Mouse (Mus musculus) midbrain, postnatal 0 days (tissue): Measurements from ENCODE around the gene Adcy4. TPM values are rescaled to one million over a fixed set of nuclear protein-coding genes. Genes with fewer than 3 reads are reported as not detected.

ENCODE experiments used
- ATAC-seq: fragments of 200-750 bp; cut with Nextera tagmentation; 2 replicates; pipeline ENCODE4 v1.8.0; 2017; ENCODE audit warnings: moderate number of reproducible peaks, mild to moderate bottlenecking, moderate TSS enrichment, moderate library complexity; ENCODE audit not compliant: low FRiP score
- DNase-seq: peaks from one replicate; pipeline ENCODE4 v3.0.0-alpha.2; 2015; ENCODE audit warnings: low spot score
- H3K27ac ChIP-seq: fragments of 300-500 bp; sonication (generic); 2 replicates; pipeline ENCODE4 v1.5.1; 2014; ENCODE audit warnings: low read depth, mild to moderate bottlenecking, low read length, mixed read lengths
- H3K27me3 ChIP-seq: fragments of 300-500 bp; sonication (generic); 2 replicates; pipeline ENCODE4 v1.6.1; 2014; ENCODE audit warnings: low read length, control low read depth, mixed read lengths; ENCODE audit not compliant: insufficient read depth
- H3K36me3 ChIP-seq: fragments of 300-500 bp; sonication (generic); 2 replicates; pipeline ENCODE4 v1.6.1; 2014; ENCODE audit warnings: low read length, control low read depth, mixed read lengths; ENCODE audit not compliant: insufficient read depth
- H3K4me1 ChIP-seq: fragments of 300-500 bp; sonication (generic); 2 replicates; pipeline ENCODE4 v1.6.1; 2014; ENCODE audit warnings: mild to moderate bottlenecking, control low read depth, antibody characterized with exemption, low read length, mixed read lengths; ENCODE audit not compliant: insufficient read depth
- H3K4me2 ChIP-seq: fragments of 300-500 bp; sonication (generic); 2 replicates; pipeline ENCODE4 v1.6.1; 2014; ENCODE audit warnings: low read depth, mild to moderate bottlenecking, low read length, mixed read lengths; ENCODE audit not compliant: poor library complexity, severe bottlenecking
- H3K4me3 ChIP-seq: fragments of 300-500 bp; sonication (generic); 2 replicates; pipeline ENCODE4 v1.5.1; 2014; ENCODE audit warnings: low read depth, mild to moderate bottlenecking, low read length, moderate library complexity
- H3K9ac ChIP-seq: fragments of 300-500 bp; sonication (generic); replicated peaks from 2 replicates; pipeline ENCODE4 v1.6.1; 2014; ENCODE audit warnings: mild to moderate bottlenecking, low read length, moderate library complexity, mixed read lengths; ENCODE audit not compliant: poor library complexity, severe bottlenecking
- H3K9me3 ChIP-seq: fragments of 300-500 bp; sonication (generic); 2 replicates; pipeline ENCODE4 v1.6.1; 2016; ENCODE audit warnings: low read length, control low read depth
- CTCF ChIP-seq: IDR thresholded peaks from 2 replicates; pipeline ENCODE4 v1.5.1; 2016; ENCODE audit warnings: antibody characterized with exemption, mild to moderate bottlenecking
- WGBS: fragments of 180-500 bp; shearing (Covaris S2); extraction: QIAGEN DNeasy Blood & Tissue Kit; methylation state at CpG from one replicate; pipeline ENCODE4 v1.1.7; 2014; 5-methylcytosine and 5-hydroxymethylcytosine counted together
- polyA plus RNA-seq: library from polyadenylated mRNA; unstranded; fragments of >200 nt; fragmentation: Nextera tagmentation; extraction: Ambion mirVana; gene quantifications from 2 replicates; pipeline ENCODE4 v1.2.1, GENCODE M21; 2015
- total RNA-seq: library from RNA; depleted of rRNA; stranded (reverse); fragments of >200 nt; gene quantifications from 2 replicates; pipeline ENCODE4 v1.2.3, GENCODE M21; 2014; rRNA removed

The Adcy4 gene
- total RNA-seq (3.6 and 4.0 TPM in 2 replicates), polyA plus RNA-seq (1.7 TPM in 2 replicates)

GRCm38 (mm10) chr14:55783958-55784235 lies at the start of gene Adcy4:
Gene Adcy4 (minus strand): TSS chr14:55784095.
- H3K27me3 ChIP-seq = peaks cover 61% of the 10 kb centered on the region
- 0 out of 2 replicates have a peak, but pooled peaks cover 2% of the 10 kb centered on the region for H3K4me1 ChIP-seq
- no peak for DNase-seq
- peak within 1 kb of the TSS; percentile 25 for H3K4me3 ChIP-seq
- TF ChIP-seq CTCF = no peak
- no peak within 1 kb of the TSS for H3K27ac ChIP-seq
- H3K9me3 ChIP-seq = no peaks in the 10 kb centered on the region
- H3K9ac ChIP-seq = no peak within 1 kb of the TSS
- no peaks in the 10 kb centered on the region for H3K36me3 ChIP-seq
- H3K4me2 ChIP-seq = peak within 1 kb of the TSS; percentile 44
- 2% methylated on average over 13 of the region's 13 CpGs for WGBS
- ATAC-seq = no peak

DNA sequence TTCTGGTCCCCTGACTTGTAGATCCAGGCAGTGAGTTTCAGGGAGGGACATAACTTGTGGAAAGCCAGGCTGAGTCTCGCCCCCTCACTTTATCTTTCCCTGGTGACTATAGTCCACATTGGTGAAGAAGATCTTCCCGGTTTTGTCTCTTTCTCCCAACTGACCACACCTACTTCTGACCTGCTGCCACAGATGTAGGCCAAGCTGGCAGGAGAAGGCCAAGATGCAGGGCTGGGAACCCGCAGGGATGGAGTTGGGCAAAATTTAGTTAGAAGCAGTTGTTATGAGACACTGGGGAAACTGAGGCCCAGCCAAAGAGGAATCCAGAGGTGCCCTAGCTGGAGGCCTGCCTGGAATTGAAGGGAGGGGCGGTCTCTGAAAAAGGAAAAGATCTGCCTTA lies 49.2 kb upstream of the Adcy4 start:
- H3K4me1 ChIP-seq = no peaks in the 10 kb centered on the region
- no peaks in the 10 kb centered on the region for H3K9me3 ChIP-seq
- H3K9ac ChIP-seq = no peak overlapping the region
- no peaks in the 10 kb centered on the region for H3K27me3 ChIP-seq
- H3K4me2 ChIP-seq = no peak overlapping the region
- ATAC-seq (no peak), DNase-seq (no peak)
- TF ChIP-seq CTCF = no peak
- H3K36me3 ChIP-seq = no peaks in the 10 kb centered on the region
- no peak overlapping the region for H3K4me3 ChIP-seq
- 88% methylated on average over 4 of the region's 4 CpGs for WGBS
- no peak overlapping the region for H3K27ac ChIP-seq

DNA sequence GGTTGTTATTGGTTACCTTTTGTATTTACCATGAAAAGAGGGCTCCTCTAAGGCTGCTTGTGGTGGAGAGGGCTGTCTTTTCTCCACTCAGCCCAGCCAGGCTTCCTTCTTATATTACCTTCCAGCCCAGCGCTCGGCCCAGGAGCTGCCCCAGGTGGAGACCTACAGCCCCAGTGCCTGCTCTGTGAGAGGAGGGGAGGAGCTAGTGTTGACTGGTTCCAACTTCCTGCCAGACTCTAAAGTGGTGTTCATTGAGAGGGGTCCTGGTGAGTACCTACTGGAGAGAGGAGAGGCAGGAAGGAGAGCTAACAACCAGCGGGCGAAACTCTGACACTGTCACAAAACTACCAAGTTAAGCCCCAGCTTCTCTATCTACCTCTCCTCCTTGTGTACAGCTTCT lies 46.4 kb upstream of the Adcy4 start:
- H3K9ac ChIP-seq = no peak overlapping the region
- no peak overlapping the region for H3K4me3 ChIP-seq
- no peaks in the 10 kb centered on the region for H3K36me3 ChIP-seq
- H3K27me3 ChIP-seq = peaks cover 6% of the 10 kb centered on the region; the same call in 1 of the 2 replicates
- no peak overlapping the region for H3K27ac ChIP-seq
- no peak for TF ChIP-seq CTCF
- no peaks in the 10 kb centered on the region for H3K9me3 ChIP-seq
- ATAC-seq = no peak
- no peak for DNase-seq
- no peak overlapping the region for H3K4me2 ChIP-seq
- WGBS = 87% methylated on average over 4 of the region's 4 CpGs
- peaks cover 8% of the 10 kb centered on the region; the same call in 1 of the 2 replicates for H3K4me1 ChIP-seq

GRCm38 (mm10) chr14:55829854-55830253 lies 46.0 kb upstream of the Adcy4 start:
- TF ChIP-seq CTCF = no peak
- peaks cover 8% of the 10 kb centered on the region; the same call in 1 of the 2 replicates for H3K27me3 ChIP-seq
- H3K4me1 ChIP-seq = peaks cover 13% of the 10 kb centered on the region; the same call in 1 of the 2 replicates
- no peak for ATAC-seq
- H3K36me3 ChIP-seq = no peaks in the 10 kb centered on the region
- no peak overlapping the region for H3K9ac ChIP-seq
- H3K27ac ChIP-seq = no peak overlapping the region
- no peaks in the 10 kb centered on the region for H3K9me3 ChIP-seq
- no peak overlapping the region for H3K4me2 ChIP-seq
- H3K4me3 ChIP-seq = no peak overlapping the region
- DNase-seq = no peak
- WGBS = 95% methylated on average over 16 of the region's 16 CpGs

DNA sequence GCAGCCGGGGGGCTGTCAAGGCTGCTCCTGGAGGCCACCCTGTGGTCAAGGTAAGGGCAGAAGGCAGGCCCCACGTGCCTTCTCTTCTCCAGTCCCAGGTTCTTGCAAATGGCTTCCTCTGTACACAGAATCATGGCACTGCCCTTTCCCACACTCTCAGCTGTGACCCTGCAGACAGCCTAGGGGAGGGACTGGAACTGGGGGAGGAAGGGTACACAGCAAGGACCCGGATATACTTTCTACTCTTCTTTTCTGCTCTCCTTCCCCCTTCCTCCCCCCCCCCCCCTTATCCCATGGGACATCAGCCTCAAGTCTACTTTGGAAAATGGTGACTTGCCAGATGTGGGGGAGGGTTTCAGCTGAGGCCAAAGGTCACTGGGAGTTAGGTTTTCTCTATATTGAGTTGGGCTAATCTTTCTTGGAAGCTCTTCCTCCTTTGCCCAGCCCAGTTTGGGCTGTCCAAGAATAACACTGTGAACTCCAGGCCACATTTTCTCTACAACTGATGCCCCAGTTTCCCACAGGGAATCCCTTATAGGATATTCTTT lies 44.9 kb upstream of the Adcy4 start:
- Histone ChIP-seq H3K9ac (no peak overlapping the region), H3K36me3 (no peaks in the 10 kb centered on the region), H3K27ac (no peak overlapping the region), H3K27me3 (peaks cover 15% of the 10 kb centered on the region; the same call in 1 of the 2 replicates), H3K4me1 (peaks cover 17% of the 10 kb centered on the region; the same call in 1 of the 2 replicates), H3K4me3 (no peak overlapping the region), H3K9me3 (no peaks in the 10 kb centered on the region), H3K4me2 (no peak overlapping the region)
- no peak for DNase-seq
- no peak for ATAC-seq
- 41% methylated on average over 3 of the region's 3 CpGs for WGBS
- no peak for TF ChIP-seq CTCF

DNA sequence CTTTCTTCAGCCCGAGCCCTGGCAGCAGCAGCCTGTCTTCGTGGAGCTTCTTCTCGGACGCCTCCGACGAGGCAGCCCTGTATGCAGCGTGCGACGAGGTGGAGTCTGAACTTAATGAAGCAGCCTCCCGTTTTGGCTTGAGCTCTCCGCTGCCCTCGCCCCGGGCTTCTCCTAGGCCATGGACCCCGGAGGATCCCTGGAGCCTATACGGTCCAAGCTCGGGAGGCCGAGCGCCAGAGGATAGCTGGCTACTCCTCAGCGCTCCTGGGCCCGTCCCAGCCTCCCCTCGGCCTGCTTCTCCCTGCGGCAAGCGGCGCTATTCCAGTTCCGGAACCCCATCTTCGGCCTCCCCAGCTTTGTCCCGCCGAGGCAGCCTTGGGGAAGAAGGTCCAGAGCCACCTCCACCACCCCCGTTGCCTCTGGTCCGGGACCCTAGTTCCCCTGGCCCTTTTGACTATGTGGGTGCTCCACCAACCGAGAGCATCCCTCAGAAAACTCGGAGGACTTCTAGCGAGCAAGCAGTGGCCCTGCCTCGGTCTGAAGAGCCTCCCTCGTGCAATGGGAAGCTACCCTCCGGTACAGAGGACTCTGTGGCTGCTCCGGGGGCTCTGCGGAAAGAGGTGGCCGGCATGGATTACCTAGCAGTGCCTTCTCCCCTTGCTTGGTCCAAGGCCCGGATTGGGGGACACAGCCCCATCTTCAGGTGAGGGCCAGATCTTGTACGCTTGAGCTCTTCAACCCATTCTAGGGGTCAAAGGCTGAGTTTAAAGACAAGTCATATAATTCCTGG lies 42.9 kb upstream of the Adcy4 start:
- peak overlapping the region; percentile 40; the same call in 1 of the 2 replicates for H3K4me3 ChIP-seq
- peaks cover 19% of the 10 kb centered on the region; the same call in 1 of the 2 replicates for H3K4me1 ChIP-seq
- DNase-seq (peak; percentile 6), ATAC-seq (no peak)
- no peak for TF ChIP-seq CTCF
- no peaks in the 10 kb centered on the region for H3K36me3 ChIP-seq
- peak overlapping the region; percentile 98 for H3K4me2 ChIP-seq
- 13% methylated on average over 41 of the region's 41 CpGs for WGBS
- no peak overlapping the region for H3K27ac ChIP-seq
- no peaks in the 10 kb centered on the region for H3K9me3 ChIP-seq
- H3K9ac ChIP-seq = no peak overlapping the region
- H3K27me3 ChIP-seq = peaks cover 15% of the 10 kb centered on the region; the same call in 1 of the 2 replicates
